Mouse (Mus musculus): ENCODE data around the gene Msrb1.

- TF ChIP-seq ZC3H11A (IDR thresholded peaks at IDR 0.05; ENCODE audit: borderline replicate concordance, low read depth, low read length): no peak
- TF ChIP-seq ZNF384 (IDR thresholded peaks at IDR 0.05; ENCODE audit: low read depth, low read length): no peak
- TF ChIP-seq HCFC1 (IDR thresholded peaks at IDR 0.05; ENCODE audit: borderline replicate concordance, insufficient read depth, low read length): no peak
- no peak for TF ChIP-seq CHD2 (IDR thresholded peaks at IDR 0.05; ENCODE audit: low read depth, low read length)
- TF ChIP-seq MAFK (IDR thresholded peaks at IDR 0.05; ENCODE audit: insufficient read depth, low read depth, low read length): no peak
Measured at GRCm38 (mm10) chr17:24792190-24792589, 55.7 kb downstream of the Msrb1 start.
